Mouse (Mus musculus): ENCODE data around the gene Cnpy1. TPM values are rescaled to one million over a fixed set of nuclear protein-coding genes. Genes with fewer than 3 reads are reported as not detected.

Cnpy1 gene
- polyA plus RNA-seq, 1 experiment from 2014 or later: not detected

GRCm38 (mm10) chr5:28157044-28157730 lies 88.4 kb downstream of the Cnpy1 start:
- Histone ChIP-seq H3K27ac (no peak overlapping the region), H3K79me2 (ENCODE audit: inconsistent target) (no peaks in the 10 kb centered on the region), H3K36me3 (ENCODE audit: inconsistent target) (no peaks in the 10 kb centered on the region), H3K4me3 (ENCODE audit: inconsistent target) (no peak overlapping the region)
- WGBS (ENCODE audit: missing documents): 14% methylated on average over 9 of the region's 9 CpGs

Other genes with a start within 250 kb of the Cnpy1 start
- gene Insig1, start 174.4 kb downstream of the Cnpy1 start, polyA plus RNA-seq (2018): 37.8 to 108 TPM (median 89.9 TPM) in 3 replicates
- gene En2, start 80.1 kb downstream of the Cnpy1 start, polyA plus RNA-seq (2018): not detected in 3 replicates
- 11.7 to 19.9 TPM (median 16.5 TPM) in 3 replicates for gene Rbm33, start 71.3 kb upstream of the Cnpy1 start, polyA plus RNA-seq (2018)
- gene Shh, start 221.4 kb upstream of the Cnpy1 start, polyA plus RNA-seq (2018): not detected in 3 replicates

All from macrophage (primary cell).